Mouse (Mus musculus) forebrain, embryonic 12.5 days (tissue): ENCODE measurements around the gene Cdkn2c. TPM values are rescaled to one million over a fixed set of nuclear protein-coding genes. Genes with fewer than 3 reads are reported as not detected.

ENCODE experiments used
- polyA plus RNA-seq: library from polyadenylated mRNA; unstranded; fragments of >200 nt; fragmentation: Nextera tagmentation; extraction: Ambion mirVana; gene quantifications from 2 replicates; pipeline ENCODE4 v1.2.1, GENCODE M21; 2016

Cdkn2c gene
- polyA plus RNA-seq, 1 experiment from 2014 or later = 13.9 TPM

Other genes with a start within 250 kb of the Cdkn2c start
- 49.1 and 53.8 TPM in 2 replicates for gene Rnf11, start 182.5 kb downstream of the Cdkn2c start, polyA plus RNA-seq
- gene 4930522H14Rik, start 135.9 kb downstream of the Cdkn2c start, polyA plus RNA-seq = not detected in 2 replicates
- gene Faf1, start 9.4 kb upstream of the Cdkn2c start, polyA plus RNA-seq = 40.7 and 43.2 TPM in 2 replicates